Mouse (Mus musculus) liver, embryonic 12.5 days (tissue): ENCODE results near the gene Snrpc. TPM values are rescaled to one million over a fixed set of nuclear protein-coding genes. Genes with fewer than 3 reads are reported as not detected.

Experiments
- ATAC-seq: fragments of 200-750 bp; cut with Nextera tagmentation; 2 replicates; pipeline ENCODE4 v1.8.0; 2017; ENCODE audit warnings: moderate number of reproducible peaks, mild to moderate bottlenecking, moderate library complexity
- H3K27ac ChIP-seq: fragments of 300-500 bp; sonication (generic); 2 replicates; pipeline ENCODE4 v1.5.1; 2016; ENCODE audit warnings: mild to moderate bottlenecking
- H3K27me3 ChIP-seq: fragments of 300-500 bp; sonication (generic); replicated peaks from 2 replicates; pipeline ENCODE4 v1.6.1; 2016; ENCODE audit warnings: mild to moderate bottlenecking, moderate library complexity
- H3K36me3 ChIP-seq: fragments of 300-500 bp; sonication (generic); 2 replicates; pipeline ENCODE4 v1.6.1; 2016; ENCODE audit warnings: mild to moderate bottlenecking, moderate library complexity
- H3K4me1 ChIP-seq: fragments of 300-500 bp; sonication (generic); 2 replicates; pipeline ENCODE4 v1.6.1; 2016
- H3K4me2 ChIP-seq: fragments of 300-500 bp; sonication (generic); 2 replicates; pipeline ENCODE4 v1.6.1; 2016; ENCODE audit warnings: mild to moderate bottlenecking, moderate library complexity
- H3K4me3 ChIP-seq: fragments of 300-500 bp; sonication (generic); 2 replicates; pipeline ENCODE4 v1.5.1; 2016; ENCODE audit warnings: mild to moderate bottlenecking, moderate library complexity
- H3K9ac ChIP-seq: fragments of 300-500 bp; sonication (generic); 2 replicates; pipeline ENCODE4 v1.6.1; 2016; ENCODE audit warnings: mild to moderate bottlenecking, moderate library complexity
- H3K9me3 ChIP-seq: fragments of 300-500 bp; sonication (generic); replicated peaks from 2 replicates; pipeline ENCODE4 v1.6.1; 2016; ENCODE audit warnings: mild to moderate bottlenecking, moderate library complexity
- WGBS: fragments of 180-500 bp; shearing (Covaris S2); methylation state at CpG from one replicate; pipeline ENCODE4 v1.1.7; 2016; ENCODE audit not compliant: insufficient replicate concordance; 5-methylcytosine and 5-hydroxymethylcytosine counted together
- polyA plus RNA-seq: library from polyadenylated mRNA; unstranded; fragments of >200 nt; fragmentation: Nextera tagmentation; extraction: Ambion mirVana; gene quantifications from 2 replicates; pipeline ENCODE4 v1.2.1, GENCODE M21; 2016

The Snrpc gene
- polyA plus RNA-seq, 1 experiment from 2014 or later = 212 TPM

GRCm38 (mm10) chr17:27820568-27821406 is 17.2 kb upstream of the Snrpc start, which contains the start of gene D17Wsu92e:
D17Wsu92e (minus strand) TSS chr17:27820648.
- ATAC-seq = peak; percentile 93
- Histone ChIP-seq H3K4me3 (peak within 1 kb of the TSS; percentile 97), H3K4me2 (peak within 1 kb of the TSS; percentile 86), H3K36me3 (no peaks in the 10 kb centered on the region), H3K9me3 (no peaks in the 10 kb centered on the region), H3K27me3 (no peaks in the 10 kb centered on the region), H3K4me1 (peaks cover 67% of the 10 kb centered on the region), H3K27ac (peak within 1 kb of the TSS; percentile 94), H3K9ac (peak within 1 kb of the TSS; percentile 97)
- WGBS = 2% methylated on average over 42 of the region's 56 CpGs

DNA sequence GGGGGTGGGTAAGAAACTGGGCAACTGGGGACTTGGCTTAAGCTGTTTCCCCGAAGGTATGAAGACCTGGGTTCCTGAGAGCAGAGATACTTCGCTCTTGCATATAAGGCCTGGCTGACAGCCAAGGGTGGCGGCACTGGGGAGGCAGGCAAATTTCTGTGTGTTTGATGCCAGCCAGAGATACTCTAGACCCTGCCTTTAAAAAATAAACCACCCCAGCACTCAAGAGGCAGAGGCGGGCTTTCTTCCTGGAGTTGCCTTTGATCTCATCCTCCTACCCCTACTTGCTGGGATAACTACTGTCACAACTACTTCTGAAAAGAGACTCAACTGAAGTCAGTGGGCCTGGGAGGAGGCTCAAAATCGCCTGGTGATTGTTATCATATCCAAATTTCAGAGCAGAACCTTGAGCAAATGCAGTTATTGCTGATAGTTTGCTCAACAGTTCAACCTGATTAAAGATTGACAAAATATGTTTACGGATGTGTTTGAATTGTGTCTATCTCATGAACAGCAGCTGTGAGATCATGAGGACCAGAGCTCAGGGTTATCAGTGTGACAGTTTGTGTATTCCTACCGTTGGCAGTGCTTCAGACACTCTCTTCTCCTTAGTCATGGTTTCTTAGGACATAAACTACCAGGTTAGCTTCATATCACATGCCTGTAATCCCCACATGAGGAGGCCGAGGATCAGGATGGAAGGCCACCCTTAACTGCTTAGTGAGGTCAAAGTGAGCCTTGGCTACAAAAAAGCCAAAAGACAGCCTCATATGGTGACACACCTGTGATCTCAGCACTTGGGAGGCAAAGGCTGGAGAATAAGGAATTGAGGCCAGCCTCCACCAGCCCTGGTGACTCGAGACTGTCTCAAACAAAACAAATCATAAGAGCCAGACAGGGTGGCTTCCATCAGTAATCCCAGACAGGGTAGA is 16.3 kb upstream of the Snrpc start:
- 29% methylated on average over 9 of the region's 9 CpGs for WGBS

DNA sequence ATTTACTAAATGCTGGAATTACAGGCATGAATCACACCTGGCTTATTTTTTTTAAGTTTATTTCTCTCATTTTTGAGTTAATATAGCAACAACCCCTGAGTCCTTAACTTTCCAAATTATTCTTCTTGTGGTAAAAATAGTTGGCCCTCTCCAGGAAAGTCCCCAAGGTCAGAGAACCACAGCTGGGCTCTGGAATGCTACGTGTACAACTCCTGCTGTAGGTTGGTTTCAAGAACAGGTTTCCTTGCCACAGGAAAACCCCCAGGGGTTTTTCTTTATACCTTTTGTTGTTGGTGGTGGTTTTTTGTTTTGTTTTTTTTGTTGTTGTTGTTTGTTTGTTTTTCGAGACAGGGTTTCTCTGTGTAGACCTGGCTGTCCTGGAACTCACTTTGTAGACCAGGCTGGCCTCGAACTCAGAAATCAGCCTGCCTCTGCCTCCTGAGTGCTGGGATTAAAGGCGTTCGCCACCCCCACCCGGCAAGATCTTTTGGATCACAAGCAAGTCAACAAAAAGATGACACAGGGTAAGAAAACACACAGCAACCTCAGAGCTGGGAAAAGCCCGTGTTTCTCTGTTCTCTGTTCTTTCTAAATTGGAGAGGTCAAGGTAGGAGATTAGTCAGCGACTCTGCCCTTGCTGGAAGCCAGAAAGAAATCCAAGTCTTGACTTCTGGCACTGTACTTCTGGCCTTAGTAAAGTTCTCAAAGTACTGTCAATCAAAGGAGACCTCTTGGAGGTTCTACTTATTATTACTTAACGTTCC is 14.6 kb upstream of the Snrpc start:
- no peak overlapping the region for H3K9ac ChIP-seq
- peaks cover 56% of the 10 kb centered on the region for H3K4me1 ChIP-seq
- WGBS = 79% methylated on average over 9 of the region's 9 CpGs
- no peaks in the 10 kb centered on the region for H3K9me3 ChIP-seq
- no peak for ATAC-seq
- H3K27ac ChIP-seq = no peak overlapping the region
- H3K4me3 ChIP-seq = no peak overlapping the region
- H3K4me2 ChIP-seq = no peak overlapping the region
- H3K36me3 ChIP-seq = no peaks in the 10 kb centered on the region
- no peaks in the 10 kb centered on the region for H3K27me3 ChIP-seq

More for the DNA sequence above, 16.3 kb upstream of the Snrpc start:
- Histone ChIP-seq H3K9ac (peak overlapping the region; percentile 74), H3K4me2 (peak overlapping the region; percentile 86), H3K9me3 (no peaks in the 10 kb centered on the region), H3K27ac (peak overlapping the region; percentile 94), H3K4me3 (peak overlapping the region; percentile 97), H3K36me3 (no peaks in the 10 kb centered on the region), H3K4me1 (peaks cover 68% of the 10 kb centered on the region), H3K27me3 (no peaks in the 10 kb centered on the region)
- peak; percentile 25; the same call in 1 of the 2 replicates for ATAC-seq

- peaks cover 49% of the 10 kb centered on the region for H3K4me1 ChIP-seq
- H3K9me3 ChIP-seq = no peaks in the 10 kb centered on the region
- no peak for ATAC-seq
- peak overlapping the region; percentile 22; the same call in 1 of the 2 replicates for H3K9ac ChIP-seq
- H3K27ac ChIP-seq = peak overlapping the region; percentile 80
- peaks cover 10% of the 10 kb centered on the region for H3K27me3 ChIP-seq
- peak overlapping the region; percentile 53; the same call in 1 of the 2 replicates for H3K4me3 ChIP-seq
- WGBS = 19% methylated on average over 1 of the region's 1 CpGs
- H3K4me2 ChIP-seq = peak overlapping the region; percentile 72
- H3K36me3 ChIP-seq = no peaks in the 10 kb centered on the region
Measured at GRCm38 (mm10) chr17:27824941-27825340, 13.0 kb upstream of the Snrpc start.

DNA sequence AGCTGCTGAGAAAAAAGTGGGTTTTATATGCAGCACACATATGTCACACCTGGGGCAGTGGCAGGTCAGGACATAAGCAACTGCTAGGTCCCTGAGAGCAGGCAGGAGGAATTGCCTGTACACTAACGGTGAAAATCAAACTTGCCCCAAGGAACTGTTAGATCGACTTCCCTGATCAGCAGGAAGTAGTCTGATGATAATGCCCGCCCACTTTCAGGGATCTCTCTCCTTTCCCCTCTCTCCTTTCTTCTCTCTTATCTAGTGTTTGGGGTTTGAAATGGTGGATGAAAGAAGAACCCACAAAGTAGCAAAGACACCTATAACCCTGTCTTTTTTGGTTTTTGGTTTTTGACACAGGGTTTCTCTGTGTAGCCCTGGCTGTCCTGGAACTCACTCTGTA is 12.4 kb upstream of the Snrpc start:
- Histone ChIP-seq H3K4me1 (peaks cover 49% of the 10 kb centered on the region), H3K4me2 (peak overlapping the region; percentile 72), H3K4me3 (peak overlapping the region; percentile 53), H3K36me3 (no peaks in the 10 kb centered on the region), H3K9ac (peak overlapping the region; percentile 22), H3K27me3 (peaks cover 10% of the 10 kb centered on the region), H3K27ac (peak overlapping the region; percentile 80), H3K9me3 (no peaks in the 10 kb centered on the region)
- ATAC-seq = no peak
- WGBS = 7% methylated on average over 3 of the region's 3 CpGs

DNA sequence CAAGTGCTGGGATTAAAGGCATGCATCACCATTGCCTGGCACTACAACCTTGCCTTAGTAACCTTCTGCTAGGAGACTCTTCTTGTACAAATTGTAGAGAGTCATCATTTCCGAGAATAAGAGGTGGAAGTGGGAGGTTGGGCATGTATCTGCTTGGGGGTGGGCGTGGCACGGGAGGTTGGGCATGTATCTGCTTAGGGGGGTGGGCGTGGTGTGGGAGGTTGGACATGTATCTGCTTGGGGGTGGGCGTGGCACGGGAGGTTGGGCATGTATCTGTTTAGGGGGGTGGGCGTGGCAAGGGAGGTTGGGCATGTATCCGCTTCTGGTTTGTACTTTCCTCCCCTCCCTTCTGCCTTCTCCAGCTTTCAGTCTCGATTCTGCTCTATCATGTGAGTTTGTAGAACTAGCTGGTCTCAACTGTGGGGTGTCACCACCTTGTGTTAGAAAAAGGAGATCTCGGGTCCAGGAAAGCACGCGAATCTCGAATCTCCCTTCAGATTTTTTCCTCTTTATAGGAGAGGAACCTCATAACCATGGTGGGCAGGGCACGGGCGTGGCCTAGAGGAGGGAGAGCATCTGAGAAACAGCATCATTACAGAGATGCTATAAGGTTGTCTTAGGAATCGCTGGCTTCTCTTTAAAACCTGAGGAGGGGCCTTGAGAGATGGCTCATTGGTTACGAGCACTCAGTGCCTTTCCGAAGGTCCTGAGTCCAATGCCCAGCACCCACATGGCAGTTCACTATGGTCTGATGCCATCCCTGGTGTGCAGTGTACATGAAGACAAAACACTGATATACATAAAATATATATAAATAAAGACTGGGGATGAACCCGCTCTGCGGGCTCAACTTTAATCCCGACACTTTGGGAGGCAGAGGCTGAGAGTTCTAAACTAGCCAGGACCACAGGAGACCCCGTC is 11.7 kb upstream of the Snrpc start:
- H3K9me3 ChIP-seq = no peaks in the 10 kb centered on the region
- peak; percentile 80 for ATAC-seq
- H3K4me2 ChIP-seq = peak overlapping the region; percentile 72
- H3K27ac ChIP-seq = peak overlapping the region; percentile 80
- H3K36me3 ChIP-seq = no peaks in the 10 kb centered on the region
- peaks cover 44% of the 10 kb centered on the region for H3K4me1 ChIP-seq
- H3K27me3 ChIP-seq = peaks cover 10% of the 10 kb centered on the region
- H3K4me3 ChIP-seq = peak overlapping the region; percentile 53
- WGBS = 2% methylated on average over 22 of the region's 22 CpGs
- peak overlapping the region; percentile 22; the same call in 1 of the 2 replicates for H3K9ac ChIP-seq

GRCm38 (mm10) chr17:27826908-27827383 is 11.0 kb upstream of the Snrpc start:
- 3% methylated on average over 8 of the region's 9 CpGs for WGBS
- Histone ChIP-seq H3K36me3 (no peaks in the 10 kb centered on the region), H3K9me3 (no peaks in the 10 kb centered on the region), H3K4me3 (peak overlapping the region; percentile 53), H3K27ac (peak overlapping the region; percentile 37; the same call in 1 of the 2 replicates), H3K4me1 (peaks cover 37% of the 10 kb centered on the region), H3K27me3 (peaks cover 10% of the 10 kb centered on the region), H3K4me2 (peak overlapping the region; percentile 72), H3K9ac (no peak overlapping the region; the same call in 1 of the 2 replicates)
- no peak for ATAC-seq

- Histone ChIP-seq H3K9ac (no peak overlapping the region), H3K4me1 (peaks cover 31% of the 10 kb centered on the region), H3K9me3 (no peaks in the 10 kb centered on the region), H3K4me2 (no peak overlapping the region), H3K27me3 (peaks cover 14% of the 10 kb centered on the region), H3K27ac (no peak overlapping the region), H3K4me3 (no peak overlapping the region), H3K36me3 (no peaks in the 10 kb centered on the region)
- 51% methylated on average over 6 of the region's 6 CpGs for whole genome bisulfite sequencing
- no peak for ATAC-seq
Measured at GRCm38 (mm10) chr17:27827511-27827910, 10.4 kb upstream of the Snrpc start.

DNA sequence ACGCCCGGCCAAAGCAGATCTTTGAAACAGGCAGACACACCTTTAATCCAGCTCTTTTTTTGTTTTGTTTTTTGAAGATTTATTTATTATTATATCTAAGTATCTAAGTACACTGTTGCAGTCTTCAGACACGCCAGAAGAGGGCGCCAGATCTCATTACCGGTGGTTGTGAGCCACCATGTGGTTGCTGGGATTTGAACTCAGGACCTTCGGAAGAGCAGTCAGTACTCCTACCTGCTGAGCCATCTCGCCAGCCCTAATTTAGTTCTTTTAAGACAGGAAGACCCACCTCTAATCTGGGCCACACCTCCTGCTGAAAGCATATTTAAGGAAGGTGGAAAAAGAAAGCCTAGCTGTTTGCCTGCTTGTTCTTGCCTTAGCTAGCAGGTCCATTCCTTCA is 7.5 kb upstream of the Snrpc start:
- ATAC-seq = no peak
- WGBS = 42% methylated on average over 7 of the region's 7 CpGs
- H3K9me3 ChIP-seq = no peaks in the 10 kb centered on the region

GRCm38 (mm10) chr17:27839469-27840252 is 1.7 kb downstream of the Snrpc start:
- ATAC-seq = peak; percentile 94
- no peaks in the 10 kb centered on the region for H3K9me3 ChIP-seq
- peaks cover 20% of the 10 kb centered on the region for H3K4me1 ChIP-seq
- WGBS = 3% methylated on average over 35 of the region's 35 CpGs
- peaks cover 27% of the 10 kb centered on the region for H3K36me3 ChIP-seq
- H3K27ac ChIP-seq = peak overlapping the region; percentile 78
- H3K4me2 ChIP-seq = peak overlapping the region; percentile 76
- peaks cover 19% of the 10 kb centered on the region for H3K27me3 ChIP-seq
- H3K9ac ChIP-seq = peak overlapping the region; percentile 80
- H3K4me3 ChIP-seq = peak overlapping the region; percentile 91

More for the DNA sequence above, 7.5 kb upstream of the Snrpc start:
- H3K27ac ChIP-seq = no peak overlapping the region
- H3K36me3 ChIP-seq = no peaks in the 10 kb centered on the region
- H3K4me1 ChIP-seq = peaks cover 21% of the 10 kb centered on the region
- H3K4me2 ChIP-seq = no peak overlapping the region
- no peak overlapping the region for H3K4me3 ChIP-seq
- H3K9ac ChIP-seq = no peak overlapping the region
- peaks cover 37% of the 10 kb centered on the region for H3K27me3 ChIP-seq
